Mouse (Mus musculus): Measurements from ENCODE around the gene Pim1. TPM values are rescaled to one million over a fixed set of nuclear protein-coding genes. Genes with fewer than 3 reads are reported as not detected.
A peak's percentile ranks its signal among the peaks of the same experiment; 100 is the strongest.
"Not testable (repeated sequence)": the region's sequence is repeated elsewhere in the genome, so short reads cannot be mapped to it uniquely, and the experiment has no call there.

Gene Pim1
- polyA plus RNA-seq, 1 experiment, result 350 TPM

DNA sequence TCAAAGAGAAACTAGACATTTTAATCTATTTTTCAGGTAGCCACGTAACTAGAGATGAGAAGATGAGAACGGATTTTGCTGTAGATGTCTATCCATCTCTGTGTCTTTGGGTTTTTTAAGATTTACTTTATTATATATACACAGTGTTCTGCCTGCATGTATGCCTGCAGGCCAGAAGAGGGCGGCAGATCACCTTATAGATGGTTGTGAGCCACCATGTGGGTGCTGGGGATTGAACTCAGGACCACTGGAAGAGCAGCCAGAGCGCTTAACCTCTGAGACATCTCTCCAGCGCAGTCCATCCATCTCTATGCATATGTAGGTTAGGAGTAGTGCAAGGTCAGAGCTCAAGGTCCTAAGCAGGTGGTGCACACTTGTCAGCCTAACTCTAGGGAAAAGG lies 13.1 kb downstream of the Pim1 start:
- H3K9me3 ChIP-seq (replicated peaks; ENCODE audit: control insufficient read depth, insufficient read depth, low read length, poor library complexity, severe bottlenecking), result no peaks in the 10 kb centered on the region
- H3K9ac ChIP-seq (ENCODE audit: low read depth, poor library complexity, severe bottlenecking), result no peak overlapping the region
- peaks cover 2% of the 10 kb centered on the region for H3K4me1 ChIP-seq (ENCODE audit: control insufficient read depth, insufficient read depth, low read length)
- TF ChIP-seq EP300 (IDR thresholded peaks at IDR 0.05; ENCODE audit: insufficient read depth, low read depth, low read length) (no peak), CTCF (IDR thresholded peaks at IDR 0.05; ENCODE audit: low read depth, low read length) (peak; percentile 53), POLR2A (IDR thresholded peaks at IDR 0.05; ENCODE audit: insufficient read depth, low read length) (no peak)
- no peak overlapping the region for H3K4me3 ChIP-seq (ENCODE audit: low read depth, low read length)
- no peak overlapping the region for H3K27ac ChIP-seq (ENCODE audit: insufficient read depth, low read length)
- no peaks in the 10 kb centered on the region for H3K27me3 ChIP-seq (ENCODE audit: control insufficient read depth, insufficient read depth, low read length, poor library complexity, severe bottlenecking)
- no peaks in the 10 kb centered on the region for H3K36me3 ChIP-seq (ENCODE audit: control insufficient read depth, insufficient read depth, low read length, poor library complexity, severe bottlenecking)

DNA sequence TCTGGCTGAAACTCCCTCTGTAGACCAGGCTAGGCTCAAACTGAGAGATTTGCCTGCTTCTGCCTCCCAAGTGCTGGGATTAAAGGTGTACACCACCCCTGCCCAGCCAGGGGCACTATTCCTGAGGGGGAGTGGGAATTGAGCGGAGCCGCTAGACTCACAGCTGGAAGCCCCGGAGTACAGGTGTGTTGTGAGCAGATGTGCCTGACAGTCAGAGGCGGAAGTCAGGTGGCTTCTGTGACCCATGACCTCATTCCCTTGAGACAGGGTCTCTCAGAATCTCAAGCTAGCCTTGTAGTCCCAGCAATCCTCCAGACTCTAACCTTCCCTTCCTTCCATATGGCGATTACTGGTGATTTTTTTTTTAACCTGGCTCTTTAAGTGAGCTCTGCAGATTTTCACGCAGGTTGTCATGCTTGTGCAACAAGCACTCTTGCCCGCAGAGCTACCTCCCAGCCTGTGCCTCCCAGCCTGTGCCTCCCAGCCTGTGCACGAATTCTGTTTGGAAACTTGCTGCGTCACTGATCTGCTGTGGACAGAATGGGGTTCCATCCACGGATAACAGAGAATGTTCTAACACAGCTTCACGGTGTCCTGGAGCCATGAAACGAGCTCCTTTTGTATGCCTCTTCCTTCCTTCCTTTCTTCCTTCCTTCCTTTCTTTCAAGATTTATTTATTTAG lies 18.5 kb downstream of the Pim1 start:
- peaks cover 5% of the 10 kb centered on the region for H3K4me1 ChIP-seq (ENCODE audit: control insufficient read depth, insufficient read depth, low read length)
- H3K4me3 ChIP-seq (ENCODE audit: low read depth, low read length), result no peak overlapping the region
- no peak overlapping the region for H3K27ac ChIP-seq (ENCODE audit: insufficient read depth, low read length)
- H3K27me3 ChIP-seq (ENCODE audit: control insufficient read depth, insufficient read depth, low read length, poor library complexity, severe bottlenecking), result no peaks in the 10 kb centered on the region
- H3K36me3 ChIP-seq (ENCODE audit: control insufficient read depth, insufficient read depth, low read length, poor library complexity, severe bottlenecking), result no peaks in the 10 kb centered on the region
- no peak overlapping the region for H3K9ac ChIP-seq (ENCODE audit: low read depth, poor library complexity, severe bottlenecking)
- TF ChIP-seq POLR2A (IDR thresholded peaks at IDR 0.05; ENCODE audit: insufficient read depth, low read length) (no peak), EP300 (IDR thresholded peaks at IDR 0.05; ENCODE audit: insufficient read depth, low read depth, low read length) (0 out of 2 replicates have a peak, but pooled peaks have one; percentile 40)
- H3K9me3 ChIP-seq (replicated peaks; ENCODE audit: control insufficient read depth, insufficient read depth, low read length, poor library complexity, severe bottlenecking), result no peaks in the 10 kb centered on the region

DNA sequence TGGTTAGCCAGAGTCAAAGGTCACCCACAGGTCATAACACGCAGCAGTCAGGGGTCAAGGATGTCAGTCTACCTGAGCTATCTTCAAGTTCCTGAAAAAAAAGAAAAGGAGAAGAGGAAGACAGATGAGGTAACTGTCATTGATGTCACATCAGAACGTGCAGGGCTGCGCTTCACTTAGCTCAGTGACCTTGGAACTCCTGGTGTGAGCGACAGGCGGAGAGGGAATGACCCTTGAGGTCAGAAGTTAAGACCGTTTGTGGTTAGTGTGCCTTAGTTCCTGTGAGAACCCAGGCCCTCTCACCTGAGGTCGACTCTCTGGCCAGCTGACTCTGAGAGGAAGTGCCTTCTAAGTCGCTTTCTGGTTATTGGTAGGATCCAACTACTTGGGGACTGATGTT lies 20.1 kb downstream of the Pim1 start:
- Histone ChIP-seq H3K9ac (ENCODE audit: low read depth, poor library complexity, severe bottlenecking) (no peak overlapping the region), H3K4me3 (ENCODE audit: low read depth, low read length) (no peak overlapping the region), H3K27me3 (ENCODE audit: control insufficient read depth, insufficient read depth, low read length, poor library complexity, severe bottlenecking) (no peaks in the 10 kb centered on the region), H3K9me3 (replicated peaks; ENCODE audit: control insufficient read depth, insufficient read depth, low read length, poor library complexity, severe bottlenecking) (no peaks in the 10 kb centered on the region), H3K4me1 (ENCODE audit: control insufficient read depth, insufficient read depth, low read length) (peaks cover 5% of the 10 kb centered on the region), H3K27ac (ENCODE audit: insufficient read depth, low read length) (no peak overlapping the region), H3K36me3 (ENCODE audit: control insufficient read depth, insufficient read depth, low read length, poor library complexity, severe bottlenecking) (no peaks in the 10 kb centered on the region)
- no peak for TF ChIP-seq POLR2A (IDR thresholded peaks at IDR 0.05; ENCODE audit: insufficient read depth, low read length)
- TF ChIP-seq CTCF (IDR thresholded peaks at IDR 0.05; ENCODE audit: low read depth, low read length), result no peak
- no peak for TF ChIP-seq EP300 (IDR thresholded peaks at IDR 0.05; ENCODE audit: insufficient read depth, low read depth, low read length)

DNA sequence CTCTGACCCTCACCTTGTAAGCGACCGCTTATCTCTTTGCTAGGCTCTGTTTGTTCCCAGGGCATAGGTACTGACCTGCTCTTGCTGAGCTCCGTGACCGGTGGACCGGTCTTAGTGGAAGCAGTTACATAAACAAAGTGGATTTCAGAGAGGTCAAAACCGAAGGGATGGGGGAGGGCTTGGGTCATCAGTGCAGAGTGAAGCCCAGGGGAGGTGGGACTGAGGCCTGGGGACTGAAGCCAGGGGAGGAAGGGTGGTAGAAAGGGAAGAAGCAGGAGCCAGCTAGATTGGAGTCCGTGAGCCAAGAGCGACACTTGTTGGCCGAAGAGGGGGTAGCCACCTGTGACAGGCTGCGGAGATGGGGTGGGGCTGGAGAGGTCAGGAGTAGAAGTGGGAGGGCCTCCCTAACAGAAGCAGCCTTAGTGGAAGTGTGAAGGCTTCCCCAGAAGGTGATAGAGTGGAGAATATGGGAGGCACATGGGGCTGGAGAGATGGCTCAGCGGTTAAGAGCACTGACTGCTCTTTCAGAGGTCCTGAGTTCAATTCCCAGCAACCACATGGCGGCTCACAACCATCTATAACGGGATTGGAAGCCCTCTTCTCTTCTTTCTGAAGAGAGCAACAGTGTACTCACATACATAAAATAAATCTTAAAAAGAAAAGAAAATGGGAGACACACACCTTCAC lies 22.6 kb downstream of the Pim1 start:
- Histone ChIP-seq H3K4me3 (ENCODE audit: low read depth, low read length) (no peak overlapping the region), H3K9me3 (replicated peaks; ENCODE audit: control insufficient read depth, insufficient read depth, low read length, poor library complexity, severe bottlenecking) (no peaks in the 10 kb centered on the region), H3K9ac (ENCODE audit: low read depth, poor library complexity, severe bottlenecking) (no peak overlapping the region), H3K4me1 (ENCODE audit: control insufficient read depth, insufficient read depth, low read length) (peaks cover 8% of the 10 kb centered on the region), H3K36me3 (ENCODE audit: control insufficient read depth, insufficient read depth, low read length, poor library complexity, severe bottlenecking) (no peaks in the 10 kb centered on the region), H3K27ac (ENCODE audit: insufficient read depth, low read length) (no peak overlapping the region), H3K27me3 (ENCODE audit: control insufficient read depth, insufficient read depth, low read length, poor library complexity, severe bottlenecking) (no peaks in the 10 kb centered on the region)
- TF ChIP-seq POLR2A (IDR thresholded peaks at IDR 0.05; ENCODE audit: insufficient read depth, low read length) (no peak), CTCF (IDR thresholded peaks at IDR 0.05; ENCODE audit: low read depth, low read length) (peak; percentile 91), EP300 (IDR thresholded peaks at IDR 0.05; ENCODE audit: insufficient read depth, low read depth, low read length) (peak; percentile 59; the same call in 1 of the 2 replicates)

DNA sequence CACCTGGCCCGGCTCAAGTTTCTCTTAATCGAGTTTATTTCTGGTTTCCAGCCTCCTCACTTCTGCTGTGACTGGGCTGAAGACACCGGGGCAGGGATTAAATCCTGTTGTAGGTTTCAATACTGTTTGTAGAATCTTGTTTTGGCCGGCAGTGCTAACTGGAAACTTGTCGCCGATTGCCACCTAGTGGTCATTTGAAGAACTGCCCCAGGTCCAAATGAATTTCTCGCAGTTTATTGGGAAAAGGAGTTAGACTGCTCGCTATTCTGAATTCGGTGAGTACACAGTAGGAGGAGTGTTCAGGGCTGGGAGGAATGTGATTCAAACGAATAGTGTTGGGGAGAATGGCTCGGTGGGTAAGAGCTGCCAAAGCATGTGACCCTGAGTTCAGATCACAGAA lies 23.9 kb downstream of the Pim1 start:
- Histone ChIP-seq H3K9me3 (replicated peaks; ENCODE audit: control insufficient read depth, insufficient read depth, low read length, poor library complexity, severe bottlenecking) (no peaks in the 10 kb centered on the region), H3K4me1 (ENCODE audit: control insufficient read depth, insufficient read depth, low read length) (peaks cover 8% of the 10 kb centered on the region), H3K36me3 (ENCODE audit: control insufficient read depth, insufficient read depth, low read length, poor library complexity, severe bottlenecking) (no peaks in the 10 kb centered on the region), H3K4me3 (ENCODE audit: low read depth, low read length) (no peak overlapping the region), H3K27me3 (ENCODE audit: control insufficient read depth, insufficient read depth, low read length, poor library complexity, severe bottlenecking) (no peaks in the 10 kb centered on the region), H3K9ac (ENCODE audit: low read depth, poor library complexity, severe bottlenecking) (no peak overlapping the region), H3K27ac (ENCODE audit: insufficient read depth, low read length) (no peak overlapping the region)
- TF ChIP-seq EP300 (IDR thresholded peaks at IDR 0.05; ENCODE audit: insufficient read depth, low read depth, low read length) (no peak), POLR2A (IDR thresholded peaks at IDR 0.05; ENCODE audit: insufficient read depth, low read length) (no peak), CTCF (IDR thresholded peaks at IDR 0.05; ENCODE audit: low read depth, low read length) (peak; percentile 65)

DNA sequence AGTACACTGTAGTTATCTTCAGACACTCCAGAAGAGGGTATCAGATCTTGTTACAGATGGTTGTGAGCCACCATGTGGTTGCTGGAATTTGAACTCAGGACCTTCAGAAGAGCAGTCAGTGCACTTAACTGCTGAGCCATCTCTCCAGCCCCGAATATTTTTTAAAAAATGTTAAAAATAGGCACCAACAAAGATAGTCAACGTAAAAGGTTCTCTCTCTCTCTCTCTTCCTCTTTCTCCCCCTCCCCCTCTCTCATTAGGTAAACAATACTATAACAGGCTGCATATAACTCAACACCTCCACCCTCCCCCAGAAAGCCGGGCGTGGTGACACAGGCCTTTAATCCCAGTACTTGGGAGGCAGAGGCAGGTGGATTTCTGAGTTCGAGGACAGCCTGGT lies 28.1 kb downstream of the Pim1 start:
- H3K4me3 ChIP-seq (ENCODE audit: low read depth, low read length), result peak overlapping the region; percentile 68
- not testable (repeated sequence) for H3K9ac ChIP-seq (ENCODE audit: low read depth, poor library complexity, severe bottlenecking); H3K4me1 ChIP-seq (ENCODE audit: control insufficient read depth, insufficient read depth, low read length); H3K36me3 ChIP-seq (ENCODE audit: control insufficient read depth, insufficient read depth, low read length, poor library complexity, severe bottlenecking); H3K27me3 ChIP-seq (ENCODE audit: control insufficient read depth, insufficient read depth, low read length, poor library complexity, severe bottlenecking); H3K27ac ChIP-seq (ENCODE audit: insufficient read depth, low read length); H3K9me3 ChIP-seq (replicated peaks; ENCODE audit: control insufficient read depth, insufficient read depth, low read length, poor library complexity, severe bottlenecking)
